Mouse (Mus musculus): ENCODE measurements at regions not wholly inside any gene's neighbourhood (a gene's known extent, or its start where the extent isn't known, plus 50 kb on each side); places are given as distances from the start of the nearest gene placed in this dataset.
A peak's percentile ranks its signal among the peaks of the same experiment; 100 is the strongest.
"Not testable (repeated sequence)": the region's sequence is repeated elsewhere in the genome, so short reads cannot be mapped to it uniquely, and the experiment has no call there.

GRCm38 (mm10) chrX:18960465-18960864 lies 499.3 kb upstream of the 4930578C19Rik start:
- H3K27me3 ChIP-seq (ENCODE audit: control insufficient read depth, insufficient read depth, low read length, poor library complexity, severe bottlenecking), result no peaks in the 10 kb centered on the region
- H3K36me3 ChIP-seq (ENCODE audit: control insufficient read depth, insufficient read depth, low read length, poor library complexity, severe bottlenecking), result no peaks in the 10 kb centered on the region
- DNase-seq (ENCODE audit: low read depth, low spot score), result no peak

- no peak for DNase-seq (ENCODE audit: low read depth, low spot score)
- Histone ChIP-seq H3K27me3 (ENCODE audit: control insufficient read depth, insufficient read depth, low read length, poor library complexity, severe bottlenecking) (no peaks in the 10 kb centered on the region), H3K36me3 (ENCODE audit: control insufficient read depth, insufficient read depth, low read length, poor library complexity, severe bottlenecking) (no peaks in the 10 kb centered on the region)
Observed at GRCm38 (mm10) chrX:18942612-18943011, 481.4 kb upstream of the 4930578C19Rik start.

DNA sequence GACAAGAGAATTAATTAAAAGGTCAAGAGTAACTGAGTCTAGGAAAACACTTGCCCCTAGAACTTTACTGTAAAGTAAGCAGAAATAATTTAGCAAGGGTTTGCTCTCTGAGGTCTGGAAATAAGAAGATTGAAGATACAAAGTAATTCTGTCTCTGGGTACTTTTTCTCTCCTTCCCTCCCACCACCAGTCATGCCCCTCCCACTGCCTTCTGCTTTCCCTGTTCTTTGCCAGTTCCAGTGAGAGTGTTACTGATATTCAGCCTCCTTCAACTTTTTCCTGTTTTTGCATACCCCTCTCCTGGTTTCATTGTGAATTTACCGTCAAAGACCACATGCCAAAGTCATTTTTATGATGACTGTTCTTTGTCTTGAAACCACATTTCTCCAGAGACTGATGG lies 472.1 kb upstream of the 4930578C19Rik start:
- no peak for DNase-seq (ENCODE audit: low read depth, low spot score)
- no peaks in the 10 kb centered on the region for H3K27me3 ChIP-seq (ENCODE audit: control insufficient read depth, insufficient read depth, low read length, poor library complexity, severe bottlenecking)
- no peaks in the 10 kb centered on the region for H3K36me3 ChIP-seq (ENCODE audit: control insufficient read depth, insufficient read depth, low read length, poor library complexity, severe bottlenecking)

GRCm38 (mm10) chrX:18923084-18923483 lies 461.9 kb upstream of the 4930578C19Rik start:
- H3K36me3 ChIP-seq (ENCODE audit: control insufficient read depth, insufficient read depth, low read length, poor library complexity, severe bottlenecking), result no peaks in the 10 kb centered on the region
- DNase-seq (ENCODE audit: low read depth, low spot score), result no peak
- no peaks in the 10 kb centered on the region for H3K27me3 ChIP-seq (ENCODE audit: control insufficient read depth, insufficient read depth, low read length, poor library complexity, severe bottlenecking)

DNA sequence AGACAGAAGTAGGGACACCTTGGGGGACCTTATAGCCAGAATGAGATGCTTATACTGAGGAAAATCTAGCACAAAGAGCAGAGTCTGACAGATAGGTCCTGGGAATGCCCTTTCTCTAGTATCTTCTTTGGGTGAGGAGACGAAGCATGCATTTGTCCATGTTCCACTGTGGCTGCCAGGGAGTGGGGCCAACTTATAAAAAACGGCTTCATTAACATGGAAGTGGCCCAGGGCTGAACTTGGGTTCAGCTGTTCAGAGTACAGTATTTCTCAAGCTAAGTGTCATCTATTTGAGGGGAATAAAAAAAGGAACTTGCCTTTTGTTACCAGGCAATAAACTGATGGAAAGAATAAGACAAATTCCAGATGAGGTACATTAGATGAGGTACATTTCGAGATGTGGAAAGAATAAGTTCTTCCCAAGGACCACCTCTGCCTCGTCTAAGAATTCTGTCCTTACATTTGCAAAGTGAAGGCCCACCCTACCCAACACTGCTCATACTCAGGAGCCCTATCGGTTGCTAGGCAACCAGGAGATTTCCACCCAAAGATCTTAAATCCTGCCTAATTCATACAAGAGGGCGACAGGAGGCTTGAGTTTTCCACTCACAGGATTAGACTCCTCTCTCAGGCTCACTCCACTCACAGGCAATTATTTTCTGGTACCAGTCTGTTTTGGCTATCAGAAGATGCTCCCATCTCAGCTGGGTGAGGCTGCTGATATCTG lies 460.3 kb upstream of the 4930578C19Rik start:
- DNase-seq (ENCODE audit: low read depth, low spot score), result no peak
- H3K36me3 ChIP-seq (ENCODE audit: control insufficient read depth, insufficient read depth, low read length, poor library complexity, severe bottlenecking), result no peaks in the 10 kb centered on the region
- no peaks in the 10 kb centered on the region for H3K27me3 ChIP-seq (ENCODE audit: control insufficient read depth, insufficient read depth, low read length, poor library complexity, severe bottlenecking)

DNA sequence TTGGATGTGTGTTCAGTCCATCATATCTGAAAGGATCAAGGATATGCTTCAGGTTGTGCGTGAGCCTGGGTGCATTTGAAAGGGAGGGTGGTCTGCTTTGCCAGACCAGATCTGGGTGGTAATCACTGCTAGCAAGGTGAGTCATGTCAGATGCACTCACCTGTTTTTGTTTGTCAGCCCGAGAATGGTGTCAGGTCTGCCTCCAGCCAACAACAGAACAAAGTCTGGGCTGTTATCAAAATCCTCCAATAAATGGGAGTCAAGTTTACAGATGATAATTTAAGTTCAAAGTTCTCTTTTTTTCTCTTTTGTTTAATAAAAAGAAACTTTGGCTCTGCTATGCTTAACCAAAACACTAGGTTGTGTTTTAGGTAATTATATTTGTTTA lies 421.6 kb upstream of the 4930578C19Rik start:
- H3K36me3 ChIP-seq (ENCODE audit: control insufficient read depth, insufficient read depth, low read length, poor library complexity, severe bottlenecking), result no peaks in the 10 kb centered on the region
- DNase-seq (ENCODE audit: low read depth, low spot score), result no peak
- H3K27me3 ChIP-seq (ENCODE audit: control insufficient read depth, insufficient read depth, low read length, poor library complexity, severe bottlenecking), result no peaks in the 10 kb centered on the region

DNA sequence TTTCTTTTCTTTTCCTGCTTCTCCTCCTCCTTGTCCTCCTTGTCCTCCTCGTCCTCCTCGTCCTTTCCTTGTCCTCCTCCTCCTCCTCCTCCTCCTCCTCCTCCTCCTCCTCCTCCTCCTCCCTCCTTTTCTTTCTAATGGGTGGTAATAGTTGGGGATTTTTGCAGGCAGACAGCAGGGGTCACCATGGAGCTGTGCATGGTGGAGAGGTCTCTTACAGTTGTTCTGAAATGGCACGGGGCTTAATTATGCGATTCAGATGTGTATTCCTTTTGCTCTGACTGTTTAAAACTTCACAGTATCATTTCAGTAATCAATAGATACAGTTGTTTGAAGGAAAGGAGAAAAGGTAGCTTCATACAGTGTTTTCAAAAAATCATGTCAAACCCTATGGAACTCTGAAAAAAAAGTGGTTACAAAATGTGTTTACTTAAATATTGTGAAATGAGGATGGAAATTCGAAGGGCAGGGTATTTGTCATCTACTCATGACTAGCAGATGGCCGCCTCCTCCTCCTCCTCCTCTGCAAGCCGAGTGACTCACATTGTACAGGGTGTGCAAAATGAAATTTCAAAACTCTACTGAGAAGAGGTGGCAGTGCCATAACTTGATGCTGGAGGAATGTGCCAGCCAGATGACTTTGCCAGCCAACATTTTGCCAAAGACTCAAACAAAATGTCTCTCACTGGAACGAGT lies 421.0 kb upstream of the 4930578C19Rik start:
- DNase-seq (ENCODE audit: low read depth, low spot score), result peak; percentile 0
- Histone ChIP-seq H3K27me3 (ENCODE audit: control insufficient read depth, insufficient read depth, low read length, poor library complexity, severe bottlenecking) (no peaks in the 10 kb centered on the region), H3K36me3 (ENCODE audit: control insufficient read depth, insufficient read depth, low read length, poor library complexity, severe bottlenecking) (no peaks in the 10 kb centered on the region)

- no peak for DNase-seq (ENCODE audit: low read depth, low spot score)
- H3K36me3 ChIP-seq (ENCODE audit: control insufficient read depth, insufficient read depth, low read length, poor library complexity, severe bottlenecking), result no peaks in the 10 kb centered on the region
Observed at GRCm38 (mm10) chrX:18875734-18876133, 414.5 kb upstream of the 4930578C19Rik start.

DNA sequence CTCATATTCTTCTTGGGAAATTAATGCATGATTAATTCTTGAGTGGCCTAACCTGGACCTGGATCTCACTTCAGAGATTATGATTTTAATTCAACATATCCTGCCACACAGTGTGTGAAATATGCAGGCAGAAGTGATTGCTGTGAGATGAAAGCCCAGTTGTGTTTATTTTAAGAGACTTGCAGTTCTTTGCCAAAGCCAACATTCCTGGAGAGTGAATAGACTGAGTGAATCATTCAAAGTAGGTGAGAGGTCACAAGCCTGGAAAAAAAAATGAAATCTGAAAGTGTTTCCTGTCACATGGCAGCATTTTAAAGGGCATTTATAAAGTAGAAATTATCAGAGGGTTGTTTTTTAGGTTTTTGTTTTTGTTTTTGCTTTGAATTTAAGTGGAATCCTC lies 412.9 kb upstream of the 4930578C19Rik start:
- DNase-seq (ENCODE audit: low read depth, low spot score), result no peak
- Histone ChIP-seq H3K36me3 (ENCODE audit: control insufficient read depth, insufficient read depth, low read length, poor library complexity, severe bottlenecking) (no peaks in the 10 kb centered on the region), H3K27me3 (ENCODE audit: control insufficient read depth, insufficient read depth, low read length, poor library complexity, severe bottlenecking) (no peaks in the 10 kb centered on the region)

More at GRCm38 (mm10) chrX:18875734-18876133, 414.5 kb upstream of the 4930578C19Rik start:
- H3K27me3 ChIP-seq (ENCODE audit: control insufficient read depth, insufficient read depth, low read length, poor library complexity, severe bottlenecking), result no peaks in the 10 kb centered on the region

- no peak for DNase-seq (ENCODE audit: low read depth, low spot score)
- Histone ChIP-seq H3K27me3 (ENCODE audit: control insufficient read depth, insufficient read depth, low read length, poor library complexity, severe bottlenecking) (no peaks in the 10 kb centered on the region), H3K36me3 (ENCODE audit: control insufficient read depth, insufficient read depth, low read length, poor library complexity, severe bottlenecking) (no peaks in the 10 kb centered on the region)
Observed at GRCm38 (mm10) chrX:18838668-18839067, 377.5 kb upstream of the 4930578C19Rik start.

GRCm38 (mm10) chrX:18824971-18825370 lies 363.8 kb upstream of the 4930578C19Rik start:
- not testable (repeated sequence) for H3K36me3 ChIP-seq (ENCODE audit: control insufficient read depth, insufficient read depth, low read length, poor library complexity, severe bottlenecking); H3K27me3 ChIP-seq (ENCODE audit: control insufficient read depth, insufficient read depth, low read length, poor library complexity, severe bottlenecking); DNase-seq (ENCODE audit: low read depth, low spot score)

- no peak for DNase-seq (ENCODE audit: low read depth, low spot score)
- H3K27me3 ChIP-seq (ENCODE audit: control insufficient read depth, insufficient read depth, low read length, poor library complexity, severe bottlenecking), result no peaks in the 10 kb centered on the region
- H3K36me3 ChIP-seq (ENCODE audit: control insufficient read depth, insufficient read depth, low read length, poor library complexity, severe bottlenecking), result no peaks in the 10 kb centered on the region
Observed at GRCm38 (mm10) chrX:18814441-18814973, 353.3 kb upstream of the 4930578C19Rik start.

All from splenic B cell, adult 2 months (primary cell).